Mouse (Mus musculus): Measurements from ENCODE around the gene Pitx3.

GRCm38 (mm10) chr19:46110214-46110613, 37.9 kb downstream of the Pitx3 start:
- TF ChIP-seq POLR2A (IDR thresholded peaks at IDR 0.05; ENCODE audit: extremely low read depth, insufficient read depth, low read length) (no peak), CTCF (IDR thresholded peaks at IDR 0.05; ENCODE audit: extremely low read depth, insufficient read depth, low read length) (no peak)
